Mouse (Mus musculus): ENCODE results near the gene Ksr1. TPM values are rescaled to one million over a fixed set of nuclear protein-coding genes. Genes with fewer than 3 reads are reported as not detected.

Gene Ksr1
- total and polyA plus RNA-seq, 2 experiments from 2014 or later: 3.2 to 33.7 TPM

DNA sequence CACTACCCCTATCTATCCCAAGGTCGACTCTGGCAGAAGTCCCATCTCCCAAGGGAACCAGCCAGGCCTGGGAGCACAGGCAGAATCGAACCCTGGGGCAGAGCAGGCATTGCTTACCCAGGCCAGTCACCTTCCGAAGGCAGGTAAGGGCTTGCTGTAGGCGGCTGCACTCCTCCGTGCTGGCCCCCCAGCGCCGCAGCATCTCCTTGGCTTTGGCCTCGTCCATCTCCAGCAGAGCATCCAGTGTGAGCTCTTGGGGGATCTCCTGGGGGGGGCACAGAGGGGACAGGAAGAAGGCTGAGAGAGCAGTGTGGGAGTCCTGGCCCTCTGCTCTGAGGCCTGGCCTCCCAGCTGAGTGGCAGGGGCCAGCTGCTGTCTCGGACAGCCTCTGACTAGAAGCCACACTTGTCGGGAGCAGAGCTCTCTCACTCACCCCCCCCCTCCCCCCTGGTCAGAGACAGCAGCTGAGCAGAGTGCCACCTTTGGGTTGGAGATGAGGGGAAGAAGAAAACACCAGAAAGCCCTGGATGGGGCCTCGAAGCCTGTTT, 99.0 kb downstream of the Ksr1 start:
- Histone ChIP-seq H3K9me3 (ENCODE audit: low read length) (no peaks in the 10 kb centered on the region), H3K27ac (ENCODE audit: low read depth, low read length) (no peak overlapping the region), H3K9ac (replicated peaks; ENCODE audit: low read length, poor library complexity, severe bottlenecking) (no peak overlapping the region), H3K27me3 (ENCODE audit: insufficient read depth, low read length) (no peaks in the 10 kb centered on the region), H3K4me1 (ENCODE audit: insufficient read depth, low read length) (peaks cover 1% of the 10 kb centered on the region; the same call in 1 of the 2 replicates), H3K36me3 (ENCODE audit: insufficient read depth, low read length) (peaks cover 17% of the 10 kb centered on the region), H3K4me2 (ENCODE audit: low read depth, low read length, poor library complexity, severe bottlenecking) (no peak overlapping the region), H3K4me3 (ENCODE audit: low read depth, low read length) (no peak overlapping the region)
- DNase-seq (ENCODE audit: low spot score) (no peak), ATAC-seq (ENCODE audit: low FRiP score) (no peak)
- no peak for TF ChIP-seq CTCF (IDR thresholded peaks at IDR 0.05)
- 72% methylated on average over 11 of the region's 11 CpGs for WGBS

DNA sequence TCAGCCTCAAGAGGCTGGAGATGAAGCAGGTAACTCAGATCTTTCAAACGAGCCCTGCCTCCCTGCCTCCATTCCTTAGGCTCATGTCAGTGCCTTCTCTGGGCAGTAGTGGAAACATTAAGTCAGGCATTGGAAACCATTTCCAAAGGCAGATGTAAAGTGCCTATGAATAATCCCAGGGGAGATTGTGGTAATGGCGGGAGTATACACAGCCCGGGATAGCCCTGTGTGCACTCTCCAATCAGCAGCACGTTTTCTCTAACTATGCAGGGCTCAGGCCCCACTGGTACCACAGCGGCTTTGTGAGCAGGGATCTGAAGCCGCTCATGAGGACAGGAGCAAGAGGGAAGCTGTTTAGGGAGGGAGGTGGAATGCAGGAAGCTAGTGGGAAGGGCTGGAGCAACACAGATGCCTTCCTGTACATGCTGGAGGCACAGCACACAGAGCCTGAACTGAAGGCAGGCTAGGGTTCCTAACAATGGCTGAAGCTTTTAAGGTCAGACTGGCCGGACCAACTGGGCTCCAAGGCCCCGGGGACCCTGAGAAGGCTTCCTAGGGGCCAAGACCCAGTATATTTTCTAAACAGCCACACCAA, 99.5 kb downstream of the Ksr1 start:
- Histone ChIP-seq H3K9me3 (ENCODE audit: low read length) (no peaks in the 10 kb centered on the region), H3K27ac (ENCODE audit: low read depth, low read length) (no peak overlapping the region), H3K4me3 (ENCODE audit: low read depth, low read length) (no peak overlapping the region), H3K27me3 (ENCODE audit: insufficient read depth, low read length) (no peaks in the 10 kb centered on the region), H3K36me3 (ENCODE audit: insufficient read depth, low read length) (peaks cover 17% of the 10 kb centered on the region), H3K4me2 (ENCODE audit: low read depth, low read length, poor library complexity, severe bottlenecking) (no peak overlapping the region), H3K4me1 (ENCODE audit: insufficient read depth, low read length) (no peaks in the 10 kb centered on the region), H3K9ac (replicated peaks; ENCODE audit: low read length, poor library complexity, severe bottlenecking) (no peak overlapping the region)
- ATAC-seq (ENCODE audit: low FRiP score): no peak
- no peak for DNase-seq (ENCODE audit: low spot score)
- 47% methylated on average over 8 of the region's 8 CpGs for WGBS
- TF ChIP-seq CTCF (IDR thresholded peaks at IDR 0.05): no peak

DNA sequence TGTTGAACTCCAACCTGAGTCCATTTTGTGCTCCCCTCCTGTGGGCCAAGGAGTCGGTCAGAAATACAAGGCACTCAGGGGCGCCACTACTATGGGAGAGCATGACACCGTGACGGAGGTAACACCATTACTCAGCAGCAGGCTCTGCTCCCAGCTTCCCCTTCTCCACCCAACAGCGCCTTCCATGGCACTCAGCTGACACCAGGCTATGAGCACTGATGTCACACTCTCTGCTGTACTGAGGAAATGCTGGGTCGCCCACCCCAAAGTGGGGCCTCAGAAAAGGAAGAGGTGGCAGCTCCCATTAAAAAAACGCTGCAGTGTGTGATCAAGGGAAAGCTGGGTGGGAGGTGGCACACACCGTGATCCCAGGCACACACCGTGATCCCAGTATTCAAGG, 101.0 kb downstream of the Ksr1 start:
- H3K9ac ChIP-seq (replicated peaks; ENCODE audit: low read length, poor library complexity, severe bottlenecking): no peak overlapping the region
- H3K27ac ChIP-seq (ENCODE audit: low read depth, low read length): no peak overlapping the region
- H3K4me3 ChIP-seq (ENCODE audit: low read depth, low read length): no peak overlapping the region
- peaks cover 17% of the 10 kb centered on the region for H3K36me3 ChIP-seq (ENCODE audit: insufficient read depth, low read length)
- no peak overlapping the region for H3K4me2 ChIP-seq (ENCODE audit: low read depth, low read length, poor library complexity, severe bottlenecking)
- DNase-seq (ENCODE audit: low spot score) (no peak), ATAC-seq (ENCODE audit: low FRiP score) (no peak)
- H3K4me1 ChIP-seq (ENCODE audit: insufficient read depth, low read length): no peaks in the 10 kb centered on the region
- TF ChIP-seq CTCF (IDR thresholded peaks at IDR 0.05): no peak
- H3K27me3 ChIP-seq (ENCODE audit: insufficient read depth, low read length): no peaks in the 10 kb centered on the region
- 94% methylated on average over 9 of the region's 9 CpGs for WGBS
- no peaks in the 10 kb centered on the region for H3K9me3 ChIP-seq (ENCODE audit: low read length)

DNA sequence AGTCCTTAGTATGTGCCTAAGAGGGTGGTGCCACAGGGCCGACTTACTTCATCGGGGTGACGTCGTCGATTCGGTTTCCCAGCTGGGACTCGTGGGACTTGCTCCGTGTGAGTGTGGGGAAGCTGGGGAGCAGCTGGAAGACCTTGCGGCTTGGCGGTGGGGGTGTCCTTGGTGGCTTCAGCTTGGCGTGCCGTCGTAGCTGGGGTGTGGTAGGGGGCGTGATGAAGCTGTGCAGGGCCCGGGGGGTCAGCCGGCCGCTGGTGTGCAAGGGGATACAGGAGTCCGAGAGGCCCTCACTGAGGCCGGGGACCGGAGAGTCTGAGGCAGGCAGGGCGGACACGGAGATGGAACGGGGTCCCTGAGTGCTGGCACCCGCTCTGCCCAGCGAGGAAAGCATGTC, 101.4 kb downstream of the Ksr1 start:
- H3K4me2 ChIP-seq (ENCODE audit: low read depth, low read length, poor library complexity, severe bottlenecking): no peak overlapping the region
- DNase-seq (ENCODE audit: low spot score) (no peak), ATAC-seq (ENCODE audit: low FRiP score) (no peak)
- H3K4me1 ChIP-seq (ENCODE audit: insufficient read depth, low read length): no peaks in the 10 kb centered on the region
- H3K27me3 ChIP-seq (ENCODE audit: insufficient read depth, low read length): no peaks in the 10 kb centered on the region
- H3K4me3 ChIP-seq (ENCODE audit: low read depth, low read length): no peak overlapping the region
- H3K36me3 ChIP-seq (ENCODE audit: insufficient read depth, low read length): peaks cover 17% of the 10 kb centered on the region
- H3K9ac ChIP-seq (replicated peaks; ENCODE audit: low read length, poor library complexity, severe bottlenecking): no peak overlapping the region
- no peak overlapping the region for H3K27ac ChIP-seq (ENCODE audit: low read depth, low read length)
- TF ChIP-seq CTCF (IDR thresholded peaks at IDR 0.05): no peak
- 97% methylated on average over 25 of the region's 25 CpGs for WGBS
- no peaks in the 10 kb centered on the region for H3K9me3 ChIP-seq (ENCODE audit: low read length)

DNA sequence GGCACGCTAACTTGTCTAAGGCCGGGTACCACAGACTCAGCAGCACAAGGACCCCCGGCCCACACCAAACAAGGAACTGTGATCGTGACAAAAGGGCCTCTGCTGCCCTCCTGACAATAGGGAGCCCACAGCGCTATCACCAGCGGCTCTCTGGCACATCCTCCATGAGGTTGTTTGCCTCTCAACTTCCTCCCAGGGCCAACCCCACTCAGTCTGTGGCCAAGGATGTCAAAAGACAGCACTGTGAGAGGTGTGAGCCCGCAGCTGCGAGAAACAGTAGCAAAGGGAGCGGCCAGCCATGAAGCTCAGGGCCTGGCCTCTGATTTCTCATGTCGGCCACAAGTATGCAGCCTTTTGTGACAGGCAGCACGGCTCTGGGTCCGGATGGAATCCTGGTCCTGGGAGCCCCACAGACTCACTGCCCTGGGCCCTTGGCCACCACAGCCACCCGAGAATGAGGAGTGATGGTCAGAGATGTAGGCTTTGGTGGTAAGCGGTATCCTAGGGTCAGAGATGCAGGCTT, 104.2 kb downstream of the Ksr1 start:
- no peak for TF ChIP-seq CTCF (IDR thresholded peaks at IDR 0.05)
- Histone ChIP-seq H3K9me3 (ENCODE audit: low read length) (no peaks in the 10 kb centered on the region), H3K27ac (ENCODE audit: low read depth, low read length) (no peak overlapping the region), H3K4me1 (ENCODE audit: insufficient read depth, low read length) (0 out of 2 replicates have a peak, but pooled peaks cover 5% of the 10 kb centered on the region), H3K27me3 (ENCODE audit: insufficient read depth, low read length) (no peaks in the 10 kb centered on the region), H3K36me3 (ENCODE audit: insufficient read depth, low read length) (peaks cover 17% of the 10 kb centered on the region), H3K9ac (replicated peaks; ENCODE audit: low read length, poor library complexity, severe bottlenecking) (no peak overlapping the region), H3K4me2 (ENCODE audit: low read depth, low read length, poor library complexity, severe bottlenecking) (no peak overlapping the region), H3K4me3 (ENCODE audit: low read depth, low read length) (no peak overlapping the region)
- DNase-seq (ENCODE audit: low spot score) (no peak), ATAC-seq (ENCODE audit: low FRiP score) (no peak)
- 44% methylated on average over 14 of the region's 14 CpGs for WGBS

DNA sequence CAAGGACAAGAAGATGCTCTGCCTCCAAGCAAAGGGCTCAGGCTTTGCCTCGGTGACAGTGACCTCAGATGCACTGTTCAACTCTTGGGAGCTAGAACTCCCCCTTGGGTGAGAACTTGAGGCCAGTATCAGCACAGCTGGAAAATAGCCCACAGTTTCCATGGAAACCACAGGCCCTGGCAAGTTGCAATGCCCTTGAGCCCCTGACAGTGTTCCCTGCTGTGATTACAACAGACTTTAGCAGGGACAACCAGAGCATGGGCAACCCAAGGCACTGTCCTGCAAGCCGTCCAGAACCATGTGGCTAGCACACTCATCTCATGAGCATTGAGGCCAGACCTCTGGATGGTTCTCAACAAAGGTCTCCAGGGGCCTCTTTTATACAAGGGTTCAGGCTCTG, 106.7 kb downstream of the Ksr1 start:
- ATAC-seq (ENCODE audit: low FRiP score) (no peak), DNase-seq (ENCODE audit: low spot score) (peak; percentile 43)
- H3K36me3 ChIP-seq (ENCODE audit: insufficient read depth, low read length): peaks cover 11% of the 10 kb centered on the region
- 14% methylated on average over 2 of the region's 2 CpGs for WGBS
- no peak overlapping the region for H3K4me3 ChIP-seq (ENCODE audit: low read depth, low read length)
- no peak overlapping the region for H3K27ac ChIP-seq (ENCODE audit: low read depth, low read length)
- 0 out of 2 replicates have a peak, but pooled peaks cover 5% of the 10 kb centered on the region for H3K4me1 ChIP-seq (ENCODE audit: insufficient read depth, low read length)
- H3K9me3 ChIP-seq (ENCODE audit: low read length): no peaks in the 10 kb centered on the region
- TF ChIP-seq CTCF (IDR thresholded peaks at IDR 0.05): no peak
- no peaks in the 10 kb centered on the region for H3K27me3 ChIP-seq (ENCODE audit: insufficient read depth, low read length)
- no peak overlapping the region for H3K9ac ChIP-seq (replicated peaks; ENCODE audit: low read length, poor library complexity, severe bottlenecking)
- H3K4me2 ChIP-seq (ENCODE audit: low read depth, low read length, poor library complexity, severe bottlenecking): no peak overlapping the region

All from midbrain, postnatal 0 days (tissue).